Mouse (Mus musculus) CH12.LX (cell line): ENCODE data around the gene Nell1. TPM values are rescaled to one million over a fixed set of nuclear protein-coding genes. Genes with fewer than 3 reads are reported as not detected.
A peak's percentile ranks its signal among the peaks of the same experiment; 100 is the strongest.

ENCODE experiments used
- DNase-seq: peaks from one replicate; pipeline ENCODE4 v3.0.0-alpha.2; 2013; ENCODE audit errors: extremely low read depth
- H3K27ac ChIP-seq: 2 replicates; pipeline ENCODE4 v1.5.1; 2012; ENCODE audit warnings: low read depth, mild to moderate bottlenecking, control low read depth, moderate library complexity; ENCODE audit not compliant: insufficient read depth
- H3K27me3 ChIP-seq: replicated peaks from 2 replicates; pipeline ENCODE3; 2012; ENCODE audit warnings: inconsistent platforms
- H3K36me3 ChIP-seq, 2 experiments: replicated peaks in 1 of 2; 2 replicates each; pipeline versions ENCODE3 to v1.6.1; 2012; ENCODE audit warnings: inconsistent platforms in 1 of 2, low read length in 1 of 2, mild to moderate bottlenecking in 1 of 2, mixed read lengths in 1 of 2, moderate library complexity in 1 of 2; ENCODE audit not compliant: control insufficient read depth in 1 of 2, insufficient read depth in 1 of 2
- H3K4me1 ChIP-seq, 2 experiments: 2 replicates each; pipeline ENCODE4 v1.6.1; 2012; ENCODE audit warnings: inconsistent platforms in 1 of 2, moderate library complexity in 1 of 2; ENCODE audit not compliant: insufficient read depth in 2 of 2, control insufficient read depth in 1 of 2
- H3K4me2 ChIP-seq: 2 replicates; pipeline ENCODE4 v1.6.1; 2012; ENCODE audit warnings: low read depth, mild to moderate bottlenecking, control low read depth; ENCODE audit not compliant: poor library complexity, insufficient read depth, severe bottlenecking
- H3K4me3 ChIP-seq, 3 experiments: fragments of 150-350 bp in 1 of 3; sonication (generic) in 1 of 3; replicated peaks in 1 of 3; 2 replicates each; pipeline versions ENCODE3 to v1.5.1; 2011 to 2012; ENCODE audit warnings: low read depth in 2 of 3, low read length in 2 of 3, mild to moderate bottlenecking in 2 of 3, moderate library complexity in 2 of 3, control low read depth in 1 of 3, improper control_type of control experiment in 1 of 3, inconsistent platforms in 1 of 3, mixed read lengths in 1 of 3; ENCODE audit not compliant: poor library complexity in 1 of 3
- H3K79me2 ChIP-seq: replicated peaks from 2 replicates; pipeline ENCODE4 v1.6.1; 2012; ENCODE audit warnings: mild to moderate bottlenecking, moderate library complexity; ENCODE audit not compliant: control insufficient read depth, poor library complexity, insufficient read depth, severe bottlenecking; ENCODE audit errors: extremely low read depth
- H3K9ac ChIP-seq: 2 replicates; pipeline ENCODE4 v1.6.1; 2012; ENCODE audit warnings: low read depth, mild to moderate bottlenecking, control low read depth, moderate library complexity; ENCODE audit not compliant: insufficient read depth
- H3K9me3 ChIP-seq: replicated peaks from 2 replicates; pipeline ENCODE3; 2012; ENCODE audit warnings: low read length, inconsistent platforms, mixed read lengths
- CHD1 ChIP-seq: IDR thresholded peaks from 2 replicates; pipeline ENCODE4 v1.6.1; 2012; ENCODE audit warnings: low read depth, low read length, improper control_type of control experiment, inconsistent platforms
- CHD2 ChIP-seq: IDR thresholded peaks from 2 replicates; pipeline ENCODE4 v1.6.1; 2011; ENCODE audit warnings: low read length, improper control_type of control experiment
- CTCF ChIP-seq, 2 experiments: IDR thresholded peaks in 1 of 2; conservative IDR thresholded peaks in 1 of 2; 2 replicates each; pipeline ENCODE4 v1.5.1; 2011 to 2012; ENCODE audit warnings: low read depth in 2 of 2, low read length in 2 of 2, improper control_type of control experiment in 1 of 2, inconsistent platforms in 1 of 2, mild to moderate bottlenecking in 1 of 2, moderate library complexity in 1 of 2
- E2F4 ChIP-seq: IDR thresholded peaks from 2 replicates; pipeline ENCODE4 v1.6.1; 2011; ENCODE audit warnings: low read depth, low read length, improper control_type of control experiment; ENCODE audit not compliant: insufficient replicate concordance
- ELF1 ChIP-seq: IDR thresholded peaks from 2 replicates; pipeline ENCODE4 v1.6.1; 2014; ENCODE audit warnings: low read depth, mild to moderate bottlenecking, inconsistent platforms, low read length, improper control_type of control experiment
- EP300 ChIP-seq: IDR thresholded peaks from 2 replicates; pipeline ENCODE4 v1.6.1; 2011; ENCODE audit warnings: low read length, improper control_type of control experiment
- IRF4 ChIP-seq: IDR thresholded peaks from 2 replicates; pipeline ENCODE4 v1.6.1; 2014; ENCODE audit warnings: low read depth, mild to moderate bottlenecking, inconsistent platforms, low read length, improper control_type of control experiment
- MXI1 ChIP-seq: IDR thresholded peaks from 2 replicates; pipeline ENCODE4 v1.6.1; 2011; ENCODE audit warnings: mild to moderate bottlenecking, low read depth, low read length, improper control_type of control experiment
- NELFE ChIP-seq: IDR thresholded peaks from 2 replicates; pipeline ENCODE4 v1.6.1; 2011; ENCODE audit warnings: low read depth, low read length, improper control_type of control experiment
- POLR2A ChIP-seq: IDR thresholded peaks from 2 replicates; pipeline ENCODE4 v1.6.1; 2011; ENCODE audit warnings: low read depth, mild to moderate bottlenecking, improper control_type of control experiment, low read length
- RAD21 ChIP-seq: IDR thresholded peaks from 2 replicates; pipeline ENCODE4 v1.6.1; 2011; ENCODE audit warnings: low read depth, mild to moderate bottlenecking, low read length, improper control_type of control experiment, moderate library complexity
- SIN3A ChIP-seq: IDR thresholded peaks from 2 replicates; pipeline ENCODE4 v1.6.1; 2012; ENCODE audit warnings: low read length, improper control_type of control experiment, inconsistent platforms
- SMC3 ChIP-seq: IDR thresholded peaks from 2 replicates; pipeline ENCODE4 v1.6.1; 2011; ENCODE audit warnings: low read depth, low read length, improper control_type of control experiment
- TBP ChIP-seq: conservative IDR thresholded peaks from 2 replicates; pipeline ENCODE4 v1.6.1; 2011; ENCODE audit warnings: low read depth, low read length, improper control_type of control experiment
- TCF12 ChIP-seq: IDR thresholded peaks from 2 replicates; pipeline ENCODE4 v1.6.1; 2014; ENCODE audit warnings: low read depth, mild to moderate bottlenecking, inconsistent platforms, low read length, improper control_type of control experiment
- UBTF ChIP-seq: IDR thresholded peaks from 2 replicates; pipeline ENCODE4 v1.6.1; 2012; ENCODE audit warnings: low read depth, mild to moderate bottlenecking, inconsistent platforms, low read length, improper control_type of control experiment, moderate library complexity
- USF1 ChIP-seq: IDR thresholded peaks from 2 replicates; pipeline ENCODE4 v1.6.1; 2014; ENCODE audit warnings: low read depth, mild to moderate bottlenecking, inconsistent platforms, low read length, improper control_type of control experiment
- USF2 ChIP-seq: conservative IDR thresholded peaks from 2 replicates; pipeline ENCODE4 v1.6.1; 2011; ENCODE audit warnings: low read depth, low read length, improper control_type of control experiment
- ZKSCAN1 ChIP-seq: IDR thresholded peaks from 2 replicates; pipeline ENCODE4 v1.6.1; 2012; ENCODE audit warnings: low read depth, inconsistent platforms, low read length, improper control_type of control experiment, borderline replicate concordance
- ZNF384 ChIP-seq: IDR thresholded peaks from 2 replicates; pipeline ENCODE4 v1.6.1; 2012; ENCODE audit warnings: low read depth, low read length, improper control_type of control experiment, inconsistent platforms
- dilution Hi-C: fragments of 300-500 bp; cut with MboI; formaldehyde crosslinking; loops from 2 replicates; pipeline ENCODE4 v1.14.3; 2020; ENCODE audit warnings: low sequenced_read_pairs; ENCODE audit not compliant: extremely low pct_unique_long_range_greater_than_20kb, extremely low pct_ligation_motif_present
- in situ Hi-C: fragments of 300-500 bp; cut with MboI; formaldehyde crosslinking; loops from 3 replicates; pipeline ENCODE4 v1.14.3; 2019; ENCODE audit warnings: low sequenced_read_pairs, low pct_ligation_motif_present, low pct_unique_long_range_greater_than_20kb, mixed read lengths
- polyA plus RNA-seq: library from polyadenylated mRNA; unstranded; fragments of >175 nt; gene quantifications from 2 replicates; pipeline ENCODE4 v1.2.1, GENCODE M21; 2012; ENCODE audit warnings: low read depth; ENCODE audit not compliant: insufficient read length
- total RNA-seq, 2 experiments: library from RNA; depleted of rRNA; stranded (reverse); fragments of 300-350 nt in 1 of 2; fragments of >200 nt in 1 of 2; gene quantifications; 2 replicates each; pipeline ENCODE4 v1.2.3; 2012 to 2014

The Nell1 gene
- total and polyA plus RNA-seq, 3 experiments, result not detected

DNA sequence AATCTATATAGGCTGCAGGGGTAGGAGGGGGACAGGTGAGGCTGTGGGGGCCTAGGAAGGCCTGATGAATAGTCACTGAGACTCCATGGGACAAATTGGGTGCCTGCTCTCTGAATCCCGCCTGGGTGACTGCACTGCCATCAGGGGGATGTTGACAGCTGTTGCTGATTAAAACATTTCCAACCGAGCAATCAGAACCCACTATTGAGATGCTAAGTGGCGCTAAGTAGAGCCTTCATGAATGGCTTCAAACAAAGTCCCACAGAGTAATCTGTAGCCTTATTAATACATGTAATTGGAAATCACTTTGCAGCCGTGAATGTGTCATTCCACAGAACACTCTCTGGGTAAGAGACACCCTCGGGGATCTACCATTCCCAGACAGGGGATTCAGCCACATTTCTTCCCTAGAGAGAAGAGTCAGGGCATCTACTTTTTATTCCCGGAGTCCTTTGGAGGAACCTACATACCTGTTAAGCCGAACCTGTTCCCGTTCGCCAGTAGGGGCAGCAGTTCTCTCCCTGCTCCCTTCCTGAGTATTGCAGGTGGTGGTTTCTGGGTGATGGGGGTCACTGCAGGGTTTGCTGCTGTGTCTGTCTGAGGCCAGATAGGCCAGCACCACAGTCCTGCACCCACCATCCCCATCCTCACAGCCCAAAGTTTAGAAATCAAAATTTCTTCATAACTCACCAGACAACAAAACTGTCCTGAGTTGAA lies 7.0 kb downstream of the Nell1 start:
- Histone ChIP-seq H3K4me2 (no peak overlapping the region), H3K79me2 (no peaks in the 10 kb centered on the region), H3K9ac (no peak overlapping the region), H3K4me3 (no peak overlapping the region), H3K4me1 (no peaks in the 10 kb centered on the region), H3K9me3 (no peaks in the 10 kb centered on the region), H3K27me3 (peaks cover 13% of the 10 kb centered on the region), H3K36me3 (no peaks in the 10 kb centered on the region), H3K27ac (no peak overlapping the region)
- TF ChIP-seq CHD1 (no peak), SMC3 (no peak), CTCF (conservative IDR thresholded peaks at IDR 0.05 in 1 of 2, IDR thresholded peaks at IDR 0.05 in 1 of 2; ENCODE audit: low read depth in 2 of 2, low read length in 2 of 2) (peak in 1 of 2 experiments; percentile 37; a peak in 2 of 4 replicates), ZNF384 (no peak), RAD21 (no peak; the same call in 1 of the 2 replicates), USF2 (no peak), MXI1 (no peak)
- TF ChIP-seq, all 38 proteins: peak for 1
- in situ Hi-C loops (no loop called here), dilution Hi-C loops (no loop called here)
- DNase-seq, result no peak

DNA sequence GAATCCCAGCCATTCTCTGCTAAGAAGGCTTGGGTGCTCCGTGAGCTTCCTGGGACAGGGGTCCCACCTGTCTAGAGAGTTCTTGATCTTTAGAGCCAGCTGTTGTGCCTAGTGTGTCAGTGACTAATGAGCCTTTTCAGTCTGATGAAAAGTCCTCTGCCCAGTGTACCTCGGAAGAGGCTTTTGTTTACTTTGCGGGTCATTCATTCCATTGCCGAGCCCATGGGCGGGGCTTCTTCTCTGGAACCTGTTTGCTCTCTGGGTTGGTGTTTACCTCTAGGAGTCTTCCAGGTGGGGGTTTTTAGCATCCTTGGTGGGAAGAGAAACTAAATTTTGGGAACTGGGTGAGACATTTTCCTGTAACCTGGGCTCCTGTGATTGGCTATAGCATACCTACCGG lies 10.0 kb downstream of the Nell1 start:
- TF ChIP-seq SIN3A, result no peak
- TF ChIP-seq USF2, result no peak
- TF ChIP-seq TCF12, result no peak
- no peak for TF ChIP-seq ZKSCAN1
- no peak for TF ChIP-seq POLR2A
- TF ChIP-seq CTCF (conservative IDR thresholded peaks at IDR 0.05 in 1 of 2, IDR thresholded peaks at IDR 0.05 in 1 of 2; ENCODE audit: low read depth in 2 of 2, low read length in 2 of 2), result no peak
- no peak for TF ChIP-seq ELF1
- TF ChIP-seq CHD1, result no peak
- no peak for TF ChIP-seq E2F4
- no peak for TF ChIP-seq RAD21
- TF ChIP-seq UBTF, result no peak
- no peak for TF ChIP-seq NELFE
- TF ChIP-seq EP300, result no peak
- no peak for TF ChIP-seq MXI1
- TF ChIP-seq TBP, result no peak
- no peak for TF ChIP-seq IRF4
- TF ChIP-seq ZNF384, result no peak
- no peak for TF ChIP-seq USF1
- no peak for TF ChIP-seq CHD2
- TF ChIP-seq, all 38 proteins: peak for 0
- H3K4me3 ChIP-seq, result no peak overlapping the region
- H3K36me3 ChIP-seq, result no peaks in the 10 kb centered on the region
- no peak overlapping the region for H3K4me2 ChIP-seq
- no peaks in the 10 kb centered on the region for H3K4me1 ChIP-seq
- no peak overlapping the region for H3K9ac ChIP-seq
- DNase-seq, result no peak
- no peaks in the 10 kb centered on the region for H3K79me2 ChIP-seq
- peaks cover 10% of the 10 kb centered on the region for H3K27me3 ChIP-seq
- in situ Hi-C loops, result no loop called here
- dilution Hi-C loops, result no loop called here
- no peak overlapping the region for H3K27ac ChIP-seq
- H3K9me3 ChIP-seq, result no peaks in the 10 kb centered on the region
